Mouse (Mus musculus): ENCODE results near the gene Hinfp. TPM values are rescaled to one million over a fixed set of nuclear protein-coding genes. Genes with fewer than 3 reads are reported as not detected.
A peak's percentile ranks its signal among the peaks of the same experiment; 100 is the strongest.
"Not testable (repeated sequence)": the region's sequence is repeated elsewhere in the genome, so short reads cannot be mapped to it uniquely, and the experiment has no call there.

Gene Hinfp
- total RNA-seq, 1 experiment from 2014 or later: 28.0 TPM

DNA sequence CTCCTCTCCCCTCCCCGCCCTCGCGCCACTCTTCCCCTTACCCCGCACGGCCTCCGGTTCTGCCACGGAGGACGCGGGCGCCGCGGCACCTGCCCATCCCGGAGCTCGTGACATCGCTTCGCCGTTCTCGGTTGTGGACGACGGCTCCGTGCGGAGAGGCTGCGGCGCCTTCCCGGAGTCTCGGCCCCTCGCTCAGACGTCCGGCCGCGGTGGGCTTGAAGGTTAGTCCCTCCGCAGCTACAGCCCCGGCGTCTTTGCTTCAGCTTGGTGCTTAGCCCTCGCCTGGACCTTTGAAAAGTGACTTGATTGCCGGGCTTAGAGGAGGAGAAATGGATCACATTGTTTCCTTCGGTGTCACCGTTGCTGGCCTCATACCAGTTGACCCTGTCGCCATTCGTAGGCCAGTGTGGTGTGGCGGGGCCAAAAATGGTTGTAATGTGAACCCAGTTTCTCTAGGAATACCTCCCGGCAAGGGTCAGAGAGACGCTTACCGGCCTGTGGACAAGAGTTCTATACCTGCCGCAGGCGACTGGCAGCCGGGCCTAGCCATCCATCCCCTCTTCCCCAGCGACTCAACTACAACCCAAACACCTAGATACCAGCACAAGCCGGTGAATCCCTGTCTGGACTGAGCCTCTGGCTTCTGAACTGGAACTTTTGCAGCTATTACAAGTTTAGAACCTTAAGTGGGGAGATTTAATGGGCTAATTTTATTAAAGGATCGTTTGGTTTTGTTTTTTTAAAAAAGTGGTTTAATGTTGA lies 30.0 kb upstream of the Hinfp start:
- no peak for ATAC-seq (replicated peaks in 1 of 2; ENCODE audit: insufficient read depth in 1 of 2, low FRiP score in 2 of 2, low TSS enrichment in 1 of 2, low read depth in 1 of 2, poor library complexity in 2 of 2, severe bottlenecking in 2 of 2)

DNA sequence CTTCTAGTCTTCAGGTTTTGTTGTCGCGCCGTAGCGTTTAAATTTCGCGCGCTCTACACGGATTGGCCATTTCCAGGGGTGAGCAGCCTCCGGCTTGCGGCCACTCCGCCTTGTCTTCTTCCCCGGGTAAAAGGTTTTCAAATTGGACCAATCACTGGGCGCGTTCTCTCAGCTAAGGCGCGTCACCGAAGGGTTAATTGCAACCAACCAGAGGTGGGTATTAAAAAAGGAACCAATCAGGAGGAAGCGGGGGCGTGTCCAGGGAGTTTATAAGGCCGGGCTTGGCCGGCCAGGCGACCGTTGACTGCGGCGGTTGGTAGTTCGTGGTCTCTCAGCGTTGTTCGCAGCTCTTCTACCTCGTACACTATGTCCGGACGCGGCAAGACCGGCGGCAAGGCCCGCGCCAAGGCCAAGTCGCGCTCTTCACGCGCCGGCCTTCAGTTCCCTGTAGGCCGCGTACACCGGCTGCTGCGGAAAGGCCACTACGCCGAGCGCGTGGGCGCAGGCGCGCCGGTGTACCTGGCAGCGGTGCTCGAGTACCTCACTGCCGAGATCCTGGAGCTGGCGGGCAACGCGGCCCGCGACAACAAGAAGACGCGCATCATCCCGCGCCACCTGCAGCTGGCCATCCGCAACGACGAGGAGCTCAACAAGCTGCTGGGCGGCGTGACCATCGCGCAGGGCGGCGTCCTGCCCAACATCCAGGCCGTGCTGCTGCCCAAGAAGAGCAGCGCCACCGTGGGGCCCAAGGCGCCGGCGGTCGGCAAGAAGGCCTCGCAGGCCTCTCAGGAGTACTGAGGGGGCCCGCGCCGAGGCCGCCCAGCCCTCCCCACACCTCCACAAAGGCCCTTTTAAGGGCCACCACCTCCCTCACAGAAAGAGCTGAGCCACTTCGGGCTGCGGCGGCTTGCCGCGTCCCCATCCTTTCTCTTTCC lies 29.2 kb upstream of the Hinfp start, which contains the start of gene H2afx:
Gene H2afx, plus strand, starts transcription at position 299 of the 935 bp plus-strand sequence.
- ATAC-seq (replicated peaks in 1 of 2; ENCODE audit: insufficient read depth in 1 of 2, low FRiP score in 2 of 2, low TSS enrichment in 1 of 2, low read depth in 1 of 2, poor library complexity in 2 of 2, severe bottlenecking in 2 of 2): peak; percentile 93 to 97

DNA sequence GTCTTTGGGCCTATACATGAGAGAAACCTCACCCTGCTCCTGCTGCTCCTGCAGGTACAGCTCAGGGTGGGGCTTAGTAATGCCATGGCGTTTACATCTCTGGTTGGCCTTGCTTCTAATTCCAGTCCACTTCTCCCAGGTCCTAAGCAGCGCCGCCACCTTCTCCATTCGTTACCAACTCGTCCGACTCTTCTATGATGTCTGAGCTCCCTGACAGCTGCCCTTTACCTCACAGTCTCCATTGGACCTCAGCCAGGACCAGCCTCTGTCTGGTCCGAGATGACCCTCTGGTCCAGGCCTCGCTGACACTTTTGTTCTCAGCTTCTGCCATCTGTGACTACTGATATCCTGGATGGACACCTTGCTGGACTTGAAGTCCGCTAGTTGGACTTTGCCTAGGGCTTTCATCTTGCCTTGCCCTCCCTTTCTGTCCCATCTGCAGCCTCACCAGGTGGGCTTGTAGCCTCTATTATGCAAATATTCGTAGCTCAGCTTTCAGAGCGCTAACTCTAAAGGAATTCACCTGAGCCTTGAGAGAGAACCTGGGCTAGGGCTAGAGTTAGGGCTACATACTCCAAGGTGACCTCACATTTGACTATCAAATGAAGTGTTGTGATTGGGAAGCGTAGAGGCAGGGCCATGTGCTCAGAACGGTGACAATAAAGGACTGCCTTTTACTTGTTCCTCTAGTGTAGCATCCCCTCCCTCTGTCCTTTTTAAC lies 27.6 kb upstream of the Hinfp start:
- ATAC-seq (replicated peaks in 1 of 2; ENCODE audit: insufficient read depth in 1 of 2, low FRiP score in 2 of 2, low TSS enrichment in 1 of 2, low read depth in 1 of 2, poor library complexity in 2 of 2, severe bottlenecking in 2 of 2): no peak

DNA sequence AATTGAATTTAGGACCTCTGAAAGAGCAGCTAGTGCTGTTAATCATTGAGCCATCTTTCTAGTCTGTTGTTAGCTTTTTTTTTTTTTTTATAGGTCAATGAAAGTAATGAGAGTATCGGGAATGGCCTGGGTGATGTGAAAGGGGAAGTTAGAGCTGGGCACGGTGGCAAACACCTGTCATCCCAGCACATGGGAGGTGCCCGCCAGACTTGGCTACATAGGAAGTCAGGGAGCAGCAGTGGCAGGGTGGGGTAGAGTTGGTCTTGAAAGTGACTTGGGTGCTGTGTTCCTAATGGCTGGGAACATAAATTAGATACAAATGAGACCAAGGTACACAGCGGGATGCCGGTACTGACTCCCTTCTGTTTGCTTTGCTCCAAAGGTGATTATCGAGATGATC lies 25.3 kb upstream of the Hinfp start:
- ATAC-seq (replicated peaks in 1 of 2; ENCODE audit: insufficient read depth in 1 of 2, low FRiP score in 2 of 2, low TSS enrichment in 1 of 2, low read depth in 1 of 2, poor library complexity in 2 of 2, severe bottlenecking in 2 of 2): no peak

DNA sequence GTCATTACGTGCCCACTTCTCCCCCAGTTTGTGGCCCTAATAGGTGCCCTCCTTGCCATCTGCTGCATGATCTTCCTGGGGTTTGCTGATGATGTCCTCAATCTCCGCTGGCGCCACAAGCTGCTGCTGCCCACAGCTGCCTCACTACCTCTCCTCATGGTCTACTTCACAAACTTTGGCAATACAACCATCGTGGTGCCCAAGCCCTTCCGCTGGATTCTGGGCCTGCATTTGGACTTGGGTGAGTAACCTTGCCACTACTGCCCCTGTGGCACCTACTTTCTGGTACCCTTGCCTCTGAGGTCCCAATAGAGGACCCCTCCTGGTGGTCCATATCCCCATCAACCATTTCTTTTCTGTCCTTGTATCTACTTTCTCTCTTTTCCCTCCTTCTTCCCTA lies 22.5 kb upstream of the Hinfp start:
- ATAC-seq (replicated peaks in 1 of 2; ENCODE audit: insufficient read depth in 1 of 2, low FRiP score in 2 of 2, low TSS enrichment in 1 of 2, low read depth in 1 of 2, poor library complexity in 2 of 2, severe bottlenecking in 2 of 2): no peak

DNA sequence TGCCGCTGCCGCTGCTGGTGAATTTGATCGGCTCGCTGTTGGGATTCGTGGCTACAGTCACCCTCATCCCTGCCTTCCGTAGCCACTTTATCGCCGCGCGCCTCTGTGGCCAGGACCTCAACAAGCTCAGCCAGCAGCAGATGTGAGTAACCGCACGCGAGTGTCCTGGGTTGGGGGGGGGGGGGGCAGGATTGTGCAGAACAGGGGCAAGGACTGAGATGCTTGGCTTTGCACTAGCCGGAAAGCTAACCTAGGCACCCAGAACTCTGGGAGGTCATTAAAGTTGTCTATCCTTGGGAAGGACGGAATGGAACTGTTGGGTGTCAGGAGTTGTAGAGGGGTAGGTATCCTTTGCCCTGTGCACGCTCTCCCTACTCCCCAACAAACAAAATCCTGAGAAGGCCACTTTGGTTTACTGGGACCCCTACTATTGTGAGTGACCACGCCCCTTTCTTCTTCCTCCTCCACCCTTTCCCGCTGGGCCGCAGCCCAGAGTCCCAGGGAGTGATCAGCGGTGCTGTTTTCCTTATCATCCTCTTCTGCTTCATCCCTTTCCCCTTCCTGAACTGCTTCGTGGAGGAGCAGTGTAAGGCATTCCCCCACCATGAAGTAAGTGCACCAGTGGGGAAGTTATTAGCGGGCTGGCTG lies 21.7 kb upstream of the Hinfp start:
- no peak; a peak in 1 of 4 replicates for ATAC-seq (replicated peaks in 1 of 2; ENCODE audit: insufficient read depth in 1 of 2, low FRiP score in 2 of 2, low TSS enrichment in 1 of 2, low read depth in 1 of 2, poor library complexity in 2 of 2, severe bottlenecking in 2 of 2)

DNA sequence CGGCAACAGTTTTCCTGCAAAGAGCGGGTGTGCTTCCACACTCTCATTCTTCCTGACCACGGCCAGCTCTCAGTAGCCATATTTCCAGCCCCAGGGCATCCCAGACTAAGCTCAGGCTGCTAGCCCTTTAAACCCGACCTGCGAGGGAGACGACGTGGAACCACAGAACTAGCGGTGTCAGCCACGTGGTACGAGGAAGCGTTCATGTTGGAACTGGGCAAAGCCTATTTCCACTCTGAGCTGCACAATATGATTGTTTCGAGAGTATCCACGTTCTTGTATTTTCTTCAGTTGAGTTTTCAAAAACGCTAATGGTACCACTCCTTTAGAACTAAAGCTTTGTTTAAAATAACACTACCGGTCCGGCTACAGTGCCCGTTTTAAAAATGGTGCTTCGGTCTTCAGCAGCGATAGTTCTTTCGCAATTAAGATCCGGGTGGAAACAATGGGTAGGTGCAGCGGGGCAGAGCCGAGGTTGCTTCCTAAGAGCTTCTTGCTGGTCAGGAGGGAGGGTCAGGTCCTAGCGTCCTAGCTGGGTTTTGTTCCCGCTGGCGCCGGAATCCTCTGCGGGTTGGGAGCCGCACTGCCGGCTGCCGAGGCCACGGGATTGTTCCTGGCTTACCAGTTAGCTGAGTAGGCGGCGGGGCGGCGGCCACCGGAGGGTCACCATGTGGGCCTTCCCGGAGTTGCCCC lies 21.0 kb upstream of the Hinfp start:
- ATAC-seq (replicated peaks in 1 of 2; ENCODE audit: insufficient read depth in 1 of 2, low FRiP score in 2 of 2, low TSS enrichment in 1 of 2, low read depth in 1 of 2, poor library complexity in 2 of 2, severe bottlenecking in 2 of 2): peak; percentile 91 to 93

DNA sequence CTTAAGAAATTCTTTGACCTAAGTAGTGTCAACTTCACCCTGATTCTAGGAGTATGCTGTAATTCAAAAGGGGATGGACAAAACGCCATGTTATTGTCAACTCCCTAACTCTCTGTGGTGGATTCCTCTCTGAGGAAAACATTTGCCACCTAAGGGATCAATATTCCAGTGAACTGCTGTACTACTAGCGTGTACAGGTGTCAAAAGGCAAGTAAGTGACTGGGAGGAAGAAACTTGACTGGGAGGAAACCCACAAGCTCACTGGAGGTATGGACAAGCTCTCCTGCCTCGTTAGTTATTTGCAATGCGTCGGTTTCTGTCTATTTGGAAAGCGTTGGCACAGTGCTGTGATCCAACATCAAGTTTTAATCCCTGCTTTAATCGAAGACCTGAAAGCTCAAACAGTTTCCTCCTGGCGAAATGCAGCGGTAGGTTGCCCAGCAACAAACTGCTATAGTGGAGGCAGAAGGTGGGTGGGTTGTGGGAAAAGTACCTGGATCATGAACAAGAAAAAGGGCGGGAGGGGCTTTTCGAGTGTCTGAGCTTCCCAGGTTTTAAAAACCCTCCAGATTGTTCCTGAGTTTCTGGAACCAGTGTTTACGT lies 20.4 kb upstream of the Hinfp start, which contains the start of gene Dpagt1:
Gene Dpagt1, plus strand, starts transcription at position 252 of the 603 bp plus-strand sequence.
- ATAC-seq (replicated peaks in 1 of 2; ENCODE audit: insufficient read depth in 1 of 2, low FRiP score in 2 of 2, low TSS enrichment in 1 of 2, low read depth in 1 of 2, poor library complexity in 2 of 2, severe bottlenecking in 2 of 2): no peak

DNA sequence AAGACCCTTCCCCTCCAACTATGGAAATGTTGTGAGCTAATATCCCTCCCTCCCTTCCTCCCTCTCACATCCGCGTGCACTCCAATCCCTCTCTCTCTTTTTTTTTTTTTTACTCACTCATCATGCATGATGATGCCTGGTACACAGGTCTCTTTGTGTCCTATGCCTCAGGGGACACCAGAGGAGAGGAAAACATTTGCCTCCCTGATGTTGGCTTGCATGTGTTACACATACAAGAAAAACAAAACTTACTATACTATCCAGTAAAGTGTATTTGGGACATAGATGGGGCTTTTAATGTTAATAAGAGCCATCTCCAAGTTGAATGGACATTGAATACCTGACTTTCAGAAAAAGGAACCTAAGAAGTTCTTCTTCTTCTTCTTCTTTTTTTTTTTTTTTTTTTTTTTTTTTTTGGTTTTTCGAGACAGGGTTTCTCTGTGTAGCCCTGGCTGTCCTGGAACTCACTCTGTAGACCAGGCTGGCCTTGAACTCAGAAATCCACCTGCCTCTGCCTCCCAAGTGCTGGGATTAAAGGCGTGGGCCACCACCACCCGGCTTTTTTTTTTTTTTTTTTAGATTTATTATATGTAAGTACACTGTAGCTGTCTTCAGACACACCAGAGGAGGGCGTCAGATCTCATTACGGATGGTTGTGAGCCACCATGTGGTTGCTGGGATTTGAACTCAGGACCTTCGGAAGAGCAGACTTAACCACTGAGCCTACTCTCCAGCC lies 19.7 kb upstream of the Hinfp start:
- ATAC-seq (replicated peaks in 1 of 2; ENCODE audit: insufficient read depth in 1 of 2, low FRiP score in 2 of 2, low TSS enrichment in 1 of 2, low read depth in 1 of 2, poor library complexity in 2 of 2, severe bottlenecking in 2 of 2): not testable (repeated sequence)

DNA sequence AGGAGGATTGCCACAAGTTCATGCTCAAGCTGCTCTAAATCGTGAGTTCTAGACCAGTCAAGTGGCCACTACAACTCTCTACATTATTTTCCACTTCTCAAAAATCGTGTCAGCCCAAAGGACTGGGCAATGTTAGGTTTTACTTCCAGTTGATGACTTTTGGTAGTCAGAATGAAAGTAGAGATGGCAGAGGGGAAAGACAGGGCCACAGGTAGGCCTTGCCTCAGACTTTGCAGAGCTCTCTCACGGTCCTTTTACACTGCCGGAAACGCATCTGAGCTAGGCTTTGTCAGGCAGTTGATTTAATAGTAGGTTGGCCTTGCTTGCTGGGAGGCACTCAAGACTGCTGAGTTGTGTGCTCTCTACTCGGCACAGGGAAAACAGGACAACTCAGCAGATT lies 18.7 kb upstream of the Hinfp start:
- ATAC-seq (replicated peaks in 1 of 2; ENCODE audit: insufficient read depth in 1 of 2, low FRiP score in 2 of 2, low TSS enrichment in 1 of 2, low read depth in 1 of 2, poor library complexity in 2 of 2, severe bottlenecking in 2 of 2): no peak

DNA sequence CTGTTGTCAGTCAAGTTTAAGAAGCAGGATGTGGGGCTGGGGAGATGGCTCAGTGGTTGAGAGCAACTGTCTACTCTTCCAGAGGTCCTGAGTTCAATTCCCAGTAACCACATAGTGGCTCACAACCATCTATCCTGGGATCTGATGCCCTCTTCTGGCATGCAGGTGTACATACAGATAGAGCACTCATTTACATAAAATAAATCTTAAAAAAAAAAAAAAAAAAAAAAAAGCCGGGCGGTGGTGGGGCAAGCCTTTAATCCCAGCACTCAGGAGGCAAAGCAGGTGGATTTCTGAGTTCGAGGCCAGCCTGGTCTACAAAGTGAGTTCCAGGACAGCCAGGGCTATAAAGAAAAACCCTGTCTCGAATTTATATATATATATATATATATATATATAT lies 18.2 kb upstream of the Hinfp start:
- not testable (repeated sequence) for ATAC-seq (replicated peaks in 1 of 2; ENCODE audit: insufficient read depth in 1 of 2, low FRiP score in 2 of 2, low TSS enrichment in 1 of 2, low read depth in 1 of 2, poor library complexity in 2 of 2, severe bottlenecking in 2 of 2)

DNA sequence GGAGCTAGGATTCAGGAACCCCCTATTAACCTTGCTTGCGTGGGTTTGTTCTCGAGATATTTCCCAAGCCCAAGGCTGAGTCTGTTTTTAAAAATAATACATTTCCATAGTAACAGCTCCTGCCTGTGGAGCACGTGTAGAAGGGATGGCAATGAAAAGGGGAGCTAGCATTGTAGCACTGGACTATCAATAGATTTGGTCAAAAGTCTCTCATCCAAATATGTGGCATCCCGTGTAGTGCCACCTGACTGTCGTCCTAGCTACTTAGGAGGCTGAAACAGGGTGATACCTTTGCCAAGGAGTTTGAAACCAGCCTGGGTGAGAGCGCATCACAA lies 15.3 kb upstream of the Hinfp start:
- ATAC-seq (replicated peaks in 1 of 2; ENCODE audit: insufficient read depth in 1 of 2, low FRiP score in 2 of 2, low TSS enrichment in 1 of 2, low read depth in 1 of 2, poor library complexity in 2 of 2, severe bottlenecking in 2 of 2): no peak; a peak in 1 of 4 replicates

DNA sequence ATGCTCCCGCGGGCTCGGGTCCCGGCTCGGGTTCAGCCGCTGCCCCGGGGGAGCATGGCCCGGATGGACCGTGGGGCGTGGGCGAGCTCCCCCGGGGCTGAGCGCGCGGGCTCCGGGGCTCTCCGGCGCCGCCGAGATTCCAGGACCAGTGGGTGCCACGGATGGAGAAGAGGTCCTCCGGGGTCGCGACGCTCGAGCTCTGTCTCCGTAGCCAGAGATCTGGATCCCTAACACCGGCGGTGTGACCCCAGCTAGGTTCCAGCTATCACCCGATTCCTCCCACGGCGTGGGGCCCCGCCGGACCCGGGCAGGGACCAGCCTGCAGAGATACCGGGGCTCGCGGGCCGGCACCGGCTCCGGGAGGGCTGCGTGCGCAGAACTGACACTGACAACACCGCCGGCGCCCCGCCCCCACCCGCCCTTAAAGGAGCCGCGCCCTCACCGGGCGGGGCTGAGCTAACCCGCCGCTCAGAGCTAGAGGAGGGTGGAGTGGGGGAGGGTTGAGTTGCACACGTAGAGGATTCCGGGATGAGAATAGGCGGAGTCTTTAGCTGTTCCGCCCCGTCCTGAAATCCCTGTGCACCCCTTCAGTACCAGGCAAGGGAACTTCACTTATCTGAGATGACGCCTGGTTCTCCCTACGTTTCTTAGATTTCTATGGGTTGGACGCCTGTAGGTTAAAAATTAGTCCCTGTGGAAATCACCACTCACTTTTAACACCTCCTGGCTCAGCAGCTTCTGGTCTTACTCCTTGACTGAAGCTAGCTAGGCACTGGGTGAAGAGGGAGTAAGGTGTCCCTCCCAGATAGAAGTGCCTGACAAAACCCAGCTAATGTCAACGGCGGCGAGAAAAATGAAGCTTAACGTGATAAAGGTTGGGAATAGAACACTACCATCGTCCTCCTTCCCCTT lies 14.7 kb upstream of the Hinfp start, which contains the start of gene C2cd2l:
Gene C2cd2l, minus strand, starts transcription at position 399 of the 912 bp plus-strand sequence.
- ATAC-seq (replicated peaks in 1 of 2; ENCODE audit: insufficient read depth in 1 of 2, low FRiP score in 2 of 2, low TSS enrichment in 1 of 2, low read depth in 1 of 2, poor library complexity in 2 of 2, severe bottlenecking in 2 of 2): peak; percentile 71 to 84

DNA sequence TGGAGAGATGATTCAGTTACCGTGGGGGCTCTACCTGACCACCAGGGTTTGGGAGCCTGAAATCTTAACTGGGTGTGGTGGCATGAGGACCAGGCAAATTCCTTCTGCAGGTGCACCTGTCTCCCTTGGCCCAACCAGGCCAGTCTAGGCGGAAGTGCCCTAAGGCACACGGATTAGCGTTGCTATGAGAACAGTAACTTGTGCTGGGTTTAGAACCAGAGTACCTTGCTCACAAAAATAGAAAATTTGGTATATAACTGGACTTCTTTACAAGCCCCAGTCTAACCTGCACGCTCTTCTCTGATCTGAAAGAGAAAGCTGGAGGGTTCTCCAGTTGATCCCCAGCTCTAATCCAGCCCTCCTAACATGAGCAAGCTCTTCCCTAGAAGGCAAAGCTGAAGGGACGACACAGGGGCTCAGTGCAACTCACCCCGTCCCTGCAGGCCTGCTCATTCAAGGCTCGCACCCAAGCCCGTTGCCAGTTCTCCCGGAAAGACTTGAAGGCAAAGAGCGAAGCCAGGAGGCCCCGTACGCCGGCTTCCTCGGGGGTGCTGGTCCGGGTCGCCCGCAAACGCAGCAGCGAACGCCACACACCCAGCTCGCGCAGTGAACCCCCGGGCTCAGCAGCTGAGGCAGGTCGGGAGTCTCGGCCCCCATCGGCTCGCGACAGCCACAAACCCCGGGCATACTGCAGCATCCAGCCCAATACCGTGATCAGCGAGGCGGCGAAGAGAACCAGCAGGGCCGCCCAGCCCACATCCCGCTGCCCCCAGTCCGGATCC lies 13.8 kb upstream of the Hinfp start:
- ATAC-seq (replicated peaks in 1 of 2; ENCODE audit: insufficient read depth in 1 of 2, low FRiP score in 2 of 2, low TSS enrichment in 1 of 2, low read depth in 1 of 2, poor library complexity in 2 of 2, severe bottlenecking in 2 of 2): no peak; a peak in 2 of 4 replicates
